Mouse (Mus musculus): Measurements from ENCODE around the gene Fam173b. TPM values are rescaled to one million over a fixed set of nuclear protein-coding genes. Genes with fewer than 3 reads are reported as not detected.
"Not testable (repeated sequence)": the region's sequence is repeated elsewhere in the genome, so short reads cannot be mapped to it uniquely, and the experiment has no call there.

Gene Fam173b
- 10 to 100 TPM; 11.1 to 12.2 TPM for total RNA-seq (2021)
- long read RNA-seq, experiment 1, full-length matches to known transcripts, result 6 of 7 reads
- long read RNA-seq, experiment 1, partial matches to known transcripts, result 0 of 7 reads
- long read RNA-seq, experiment 1, other reads (novel, unspliced or antisense), result 1 of 7 reads
- long read RNA-seq, experiment 2, full-length matches to known transcripts, result 12 of 14 reads
- long read RNA-seq, experiment 2, partial matches to known transcripts, result 1 of 14 reads
- long read RNA-seq, experiment 2, other reads (novel, unspliced or antisense), result 1 of 14 reads

DNA sequence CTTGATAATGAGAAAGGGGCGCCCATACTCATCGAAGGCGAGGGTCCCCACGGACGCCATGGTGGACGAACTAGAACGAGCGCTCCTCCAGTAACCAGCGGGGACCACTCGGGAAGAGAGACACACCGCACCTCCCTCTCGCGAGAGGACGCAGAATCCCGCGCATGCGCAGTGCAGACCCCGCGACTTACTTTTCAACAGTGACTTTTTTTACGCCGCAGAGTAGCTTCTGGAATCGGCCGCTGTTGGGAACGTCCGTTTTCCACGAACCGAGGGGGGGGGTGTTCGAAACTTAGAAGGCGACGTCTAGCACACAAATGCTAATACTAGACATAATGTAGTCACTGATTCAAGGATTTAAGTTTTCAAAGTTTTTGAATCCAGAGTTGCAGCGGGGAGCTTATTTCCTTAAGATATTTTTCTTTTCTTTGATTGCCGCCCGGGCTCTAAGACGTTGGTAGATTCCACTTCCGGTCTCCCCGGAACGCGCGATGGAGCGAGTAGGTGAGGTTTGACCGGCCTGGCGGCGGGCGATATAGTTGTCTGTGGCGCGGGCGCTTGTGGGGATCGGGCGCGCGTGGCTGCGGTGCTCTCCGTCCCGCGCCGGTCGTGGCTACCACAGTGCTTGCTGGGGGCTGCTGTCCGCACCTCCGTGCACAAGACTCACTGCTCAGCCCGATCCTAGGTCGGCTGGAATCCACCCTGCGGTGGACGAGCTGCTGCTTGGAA lies at the start of gene Fam173b, which contains the start of gene Cct5:
TSS of gene Fam173b (plus strand) at position 207 of the 729 bp plus-strand sequence.
TSS of gene Cct5 (minus strand) at position 159 of the 729 bp plus-strand sequence.
- DNase-seq, result peak; percentile 96
- intact Hi-C loops (cut with DNase I; ENCODE audit: low total_unique reads), result no loop called here

DNA sequence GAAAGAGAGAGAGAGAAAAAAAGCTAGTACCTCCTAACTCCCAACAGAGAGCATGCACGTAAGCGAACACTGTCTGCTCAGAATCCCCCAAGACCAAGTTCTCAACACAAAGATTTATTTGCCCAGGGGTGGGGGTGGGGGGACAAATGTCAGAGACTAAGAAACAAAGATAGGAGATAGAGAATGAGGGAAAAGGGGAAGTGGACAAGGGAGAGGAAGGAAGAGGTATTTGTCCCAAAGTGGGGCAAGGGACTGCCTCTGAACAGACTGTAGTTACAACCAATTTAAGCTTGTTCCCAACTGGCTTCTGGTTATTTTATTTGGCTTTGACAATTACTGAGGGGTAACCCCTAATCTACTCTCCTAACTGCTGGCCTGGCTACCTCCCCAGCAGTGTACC lies 46.8 kb upstream of the Fam173b start:
- DNase-seq, result no peak
- intact Hi-C loops (cut with DNase I; ENCODE audit: low total_unique reads), result no loop called here

DNA sequence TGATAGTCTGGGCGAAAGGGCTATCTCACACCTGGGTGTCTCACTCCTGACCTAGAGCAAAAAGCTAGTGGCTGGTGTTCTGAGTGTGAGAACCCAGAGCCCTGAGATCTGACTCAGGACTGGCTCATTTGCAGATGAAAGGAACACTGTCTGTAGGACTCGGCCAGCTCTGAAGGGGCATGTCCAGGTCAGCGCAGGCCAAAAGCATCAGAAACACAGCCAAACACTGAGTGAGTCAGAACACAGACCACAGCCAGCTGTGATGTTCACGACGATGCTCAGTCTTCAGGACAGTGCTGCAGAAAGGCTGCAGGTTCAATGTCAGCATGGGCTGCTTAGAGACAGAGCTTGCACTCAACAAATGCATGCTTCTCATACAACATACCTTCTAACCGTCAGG lies 40.3 kb upstream of the Fam173b start:
- DNase-seq, result no peak
- intact Hi-C loops (cut with DNase I; ENCODE audit: low total_unique reads), result no loop called here

DNA sequence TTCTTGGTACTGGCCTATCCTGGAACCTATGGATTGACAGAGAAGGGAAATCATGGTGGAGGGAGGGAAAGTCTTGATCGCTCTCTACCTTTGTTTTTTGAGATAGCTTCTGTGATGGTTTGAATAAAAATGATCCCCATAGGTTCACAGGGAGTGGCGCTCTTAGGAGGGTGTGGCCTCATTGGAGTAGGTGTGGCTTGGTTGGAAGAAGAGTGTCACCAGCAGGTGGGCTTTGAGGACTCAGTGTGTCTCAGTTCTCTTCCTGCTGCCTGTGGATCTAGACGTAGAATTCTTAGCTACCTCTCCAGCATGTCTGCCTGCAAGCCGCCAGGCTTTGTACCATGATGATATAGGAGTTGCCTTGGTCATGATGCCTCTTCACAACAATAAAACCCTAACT lies 39.7 kb upstream of the Fam173b start:
- intact Hi-C loops (cut with DNase I; ENCODE audit: low total_unique reads), result no loop called here
- no peak for DNase-seq

DNA sequence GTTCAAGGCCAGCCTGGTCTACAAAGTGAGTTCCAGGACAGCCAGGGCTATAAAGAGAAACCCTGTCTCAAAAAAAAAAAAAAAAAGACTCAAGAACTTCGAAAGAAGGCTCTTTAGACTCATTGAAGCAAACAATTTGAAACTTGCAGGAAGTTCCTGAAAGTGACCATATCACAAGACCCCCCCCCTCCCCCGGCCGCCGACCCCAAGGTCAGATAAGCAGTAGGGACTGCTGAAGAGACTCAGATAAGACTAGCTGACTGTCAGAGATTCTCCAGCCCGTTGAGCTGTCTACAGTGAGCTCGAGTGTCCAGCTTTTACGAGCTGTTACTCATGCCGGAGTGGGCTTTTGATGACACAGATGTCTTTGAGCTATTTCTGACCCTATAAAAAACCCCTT lies 38.8 kb upstream of the Fam173b start:
- DNase-seq, result no peak
- intact Hi-C loops (cut with DNase I; ENCODE audit: low total_unique reads), result no loop called here

DNA sequence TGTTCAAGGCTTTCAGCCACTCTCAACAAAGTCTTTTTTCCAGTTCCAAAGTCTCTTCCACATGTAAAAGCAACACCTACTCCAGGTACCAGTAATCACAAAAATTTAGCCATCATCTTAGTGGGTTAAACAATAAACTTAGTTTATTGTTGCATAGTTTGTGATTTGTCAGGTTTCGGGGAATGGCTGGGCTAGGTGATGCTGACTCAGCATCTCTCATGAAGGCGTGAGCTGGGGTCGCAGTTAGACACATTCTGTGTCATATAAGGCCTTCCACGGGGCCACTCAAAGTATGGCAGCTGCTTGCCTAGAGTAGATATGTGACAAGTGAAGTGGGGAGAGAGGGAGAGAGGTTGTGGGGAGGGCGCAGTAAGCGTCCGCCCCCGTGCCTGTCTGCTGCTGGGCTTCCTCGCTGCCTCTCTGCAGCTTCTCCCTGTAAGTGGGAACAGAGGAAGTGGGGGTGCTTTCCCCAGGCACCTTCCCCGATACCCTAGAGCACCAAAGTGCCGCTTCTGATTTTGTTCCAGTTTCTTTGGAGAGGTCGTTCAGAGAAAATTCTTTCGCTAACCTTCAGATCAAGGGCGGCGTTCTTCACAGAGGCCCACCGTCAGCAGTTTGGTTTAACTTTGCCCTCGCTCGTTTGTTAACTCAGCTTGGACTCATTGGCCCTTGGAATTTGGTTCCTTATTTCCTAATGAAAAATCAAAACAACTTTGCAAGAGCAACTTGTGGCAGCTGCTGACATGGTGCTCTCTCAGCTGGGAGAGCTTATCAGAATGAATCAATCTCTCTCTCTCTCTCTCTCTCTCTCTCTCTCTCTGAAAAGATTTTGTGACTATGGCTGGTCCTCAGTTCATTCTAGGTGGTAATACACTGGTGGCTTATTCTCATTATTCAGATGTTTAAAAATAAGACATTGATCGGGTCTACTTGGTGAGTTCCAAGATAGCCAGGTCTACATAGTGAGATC lies 37.8 kb upstream of the Fam173b start:
- intact Hi-C loops (cut with DNase I; ENCODE audit: low total_unique reads), result no loop called here
- DNase-seq, result no peak

DNA sequence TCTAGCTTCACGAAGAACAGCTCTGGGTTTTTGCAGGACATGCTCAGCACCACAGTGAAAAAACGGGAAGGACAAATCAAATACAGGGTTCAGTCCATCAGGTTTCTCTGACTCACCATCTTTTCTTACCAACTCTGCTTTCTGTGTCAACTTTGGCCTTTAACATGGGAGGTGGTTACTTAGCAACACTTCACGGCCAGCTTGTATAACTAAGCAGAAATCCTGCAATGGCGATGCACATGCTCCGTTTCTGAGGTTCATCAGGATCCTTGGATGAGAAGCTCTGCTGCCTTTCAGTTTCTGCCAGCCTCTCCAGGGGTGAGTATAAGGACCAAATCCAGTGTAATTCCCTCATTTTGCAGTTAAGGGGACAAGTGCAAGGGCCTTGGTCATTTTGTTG lies 36.5 kb upstream of the Fam173b start, which contains the start of gene Cmbl:
TSS of gene Cmbl (plus strand) at position 206 of the 400 bp plus-strand sequence.
- intact Hi-C loops (cut with DNase I; ENCODE audit: low total_unique reads), result no loop called here

DNA sequence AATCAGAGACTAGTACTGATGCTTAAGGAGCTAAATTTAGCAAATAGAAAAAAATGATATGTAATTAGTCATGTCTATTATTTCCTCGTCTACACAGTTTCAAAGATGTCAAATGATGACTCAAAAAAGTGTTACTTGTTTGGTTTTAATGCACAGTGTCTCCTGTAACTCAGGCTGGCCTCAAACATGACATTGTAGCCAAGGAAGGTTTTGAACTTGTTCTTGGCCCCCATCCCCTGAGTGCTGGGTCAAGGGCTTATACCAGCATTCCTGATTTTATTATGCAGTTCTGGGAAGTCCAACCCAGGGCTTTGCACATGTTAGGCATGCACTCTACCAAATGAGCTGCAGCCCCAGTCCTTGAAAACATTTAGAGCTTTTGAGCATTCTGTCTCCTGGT lies 35.9 kb upstream of the Fam173b start:
- no peak for DNase-seq
- intact Hi-C loops (cut with DNase I; ENCODE audit: low total_unique reads), result no loop called here

More for the DNA sequence above, 36.5 kb upstream of the Fam173b start, which contains the start of gene Cmbl:
- no peak for DNase-seq

DNA sequence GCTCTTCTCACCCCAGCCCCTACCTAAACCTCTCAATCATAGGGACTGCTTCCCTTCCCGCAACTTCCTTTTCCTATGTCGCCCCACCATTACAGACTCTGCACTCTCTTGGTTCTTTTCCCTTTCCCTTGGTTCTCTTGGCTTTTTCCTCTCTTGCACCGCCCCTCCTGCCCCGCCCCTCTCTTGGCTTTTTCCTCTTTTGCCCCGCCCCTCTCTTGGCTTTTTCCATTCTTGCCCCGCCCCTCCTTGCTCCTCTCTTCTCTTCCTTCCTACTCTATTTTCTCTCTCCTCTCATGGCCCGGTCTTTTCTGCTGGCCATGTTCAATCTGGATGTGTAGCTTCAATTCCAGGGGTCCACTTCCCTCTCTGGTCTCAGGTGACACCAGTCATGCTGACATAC lies 34.2 kb upstream of the Fam173b start:
- intact Hi-C loops (cut with DNase I; ENCODE audit: low total_unique reads), result no loop called here
- DNase-seq, result no peak

DNA sequence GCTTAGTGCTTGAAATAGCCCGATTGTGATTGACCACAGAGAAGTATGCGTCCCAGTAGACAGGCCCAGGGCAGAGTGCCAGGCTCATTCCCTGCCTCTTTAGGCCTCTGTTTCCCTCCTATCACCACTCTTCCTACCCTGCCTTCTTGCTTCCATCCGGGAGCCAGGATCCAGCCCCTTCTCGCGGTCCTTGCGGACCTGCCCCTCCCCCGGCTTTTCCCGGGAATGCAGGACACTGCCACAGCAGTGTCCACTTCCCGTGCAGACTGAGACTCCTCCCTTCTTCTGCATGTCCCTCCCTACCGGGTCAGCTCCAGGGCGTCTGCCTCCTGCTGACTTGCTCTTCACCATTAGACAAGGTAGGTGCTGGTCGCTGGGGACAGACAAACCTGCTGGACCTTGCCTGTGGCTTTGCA lies 33.1 kb upstream of the Fam173b start:
- peak; percentile 62 for DNase-seq
- intact Hi-C loops (cut with DNase I; ENCODE audit: low total_unique reads), result no loop called here

DNA sequence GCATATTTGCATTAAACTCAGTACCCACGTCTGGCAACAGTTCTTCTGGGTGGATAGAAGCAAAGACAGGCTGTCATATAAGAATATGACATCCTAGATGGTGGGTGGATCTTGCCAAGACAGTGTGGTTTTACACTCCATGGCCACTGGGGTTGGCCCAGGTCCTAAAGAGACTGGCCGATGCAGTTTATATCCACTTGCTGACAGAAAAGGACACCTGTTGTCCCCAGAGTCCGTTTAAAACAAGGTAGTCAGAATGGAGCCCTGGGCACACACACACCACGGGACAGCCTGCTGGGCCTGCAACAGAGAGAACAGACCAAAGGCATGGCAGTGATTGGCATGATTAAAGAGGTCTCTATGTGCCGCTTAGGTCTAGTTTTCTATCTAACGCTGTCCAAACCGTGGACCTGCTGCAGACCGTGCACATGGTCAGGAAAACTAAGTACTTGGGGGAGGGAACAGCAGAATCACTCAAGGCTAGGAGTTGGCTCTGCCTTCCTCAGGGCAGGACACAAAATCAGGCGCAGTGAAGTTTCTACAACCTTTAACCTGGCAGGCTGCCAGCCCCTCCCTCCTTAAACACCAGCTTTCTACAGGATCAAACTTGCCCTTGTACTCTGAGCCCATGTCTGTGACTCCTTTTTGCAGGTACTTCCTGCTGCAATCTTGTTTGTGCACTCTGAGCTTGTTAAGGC lies 32.2 kb upstream of the Fam173b start:
- peak; percentile 52 for DNase-seq
- intact Hi-C loops (cut with DNase I; ENCODE audit: low total_unique reads), result no loop called here

DNA sequence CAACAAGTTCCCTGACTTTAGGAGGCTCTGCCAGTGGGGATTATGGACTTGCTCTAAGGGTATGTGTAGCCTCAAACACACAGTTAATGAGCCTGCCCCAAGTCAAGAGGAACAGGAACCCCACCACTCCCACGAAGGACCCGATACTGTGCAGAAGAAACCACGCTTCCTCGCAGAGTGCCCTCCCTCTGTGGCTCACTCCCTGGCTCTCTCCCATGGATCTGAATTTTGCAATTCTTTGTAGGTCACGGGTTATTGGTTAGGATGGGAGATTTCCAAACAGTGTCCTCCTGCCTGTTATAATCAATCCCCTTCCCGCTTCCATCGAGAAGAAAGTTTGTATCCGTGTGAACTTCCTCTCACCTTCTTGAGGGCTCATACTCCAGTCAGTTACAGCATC lies 30.7 kb upstream of the Fam173b start:
- DNase-seq, result no peak
- intact Hi-C loops (cut with DNase I; ENCODE audit: low total_unique reads), result no loop called here

DNA sequence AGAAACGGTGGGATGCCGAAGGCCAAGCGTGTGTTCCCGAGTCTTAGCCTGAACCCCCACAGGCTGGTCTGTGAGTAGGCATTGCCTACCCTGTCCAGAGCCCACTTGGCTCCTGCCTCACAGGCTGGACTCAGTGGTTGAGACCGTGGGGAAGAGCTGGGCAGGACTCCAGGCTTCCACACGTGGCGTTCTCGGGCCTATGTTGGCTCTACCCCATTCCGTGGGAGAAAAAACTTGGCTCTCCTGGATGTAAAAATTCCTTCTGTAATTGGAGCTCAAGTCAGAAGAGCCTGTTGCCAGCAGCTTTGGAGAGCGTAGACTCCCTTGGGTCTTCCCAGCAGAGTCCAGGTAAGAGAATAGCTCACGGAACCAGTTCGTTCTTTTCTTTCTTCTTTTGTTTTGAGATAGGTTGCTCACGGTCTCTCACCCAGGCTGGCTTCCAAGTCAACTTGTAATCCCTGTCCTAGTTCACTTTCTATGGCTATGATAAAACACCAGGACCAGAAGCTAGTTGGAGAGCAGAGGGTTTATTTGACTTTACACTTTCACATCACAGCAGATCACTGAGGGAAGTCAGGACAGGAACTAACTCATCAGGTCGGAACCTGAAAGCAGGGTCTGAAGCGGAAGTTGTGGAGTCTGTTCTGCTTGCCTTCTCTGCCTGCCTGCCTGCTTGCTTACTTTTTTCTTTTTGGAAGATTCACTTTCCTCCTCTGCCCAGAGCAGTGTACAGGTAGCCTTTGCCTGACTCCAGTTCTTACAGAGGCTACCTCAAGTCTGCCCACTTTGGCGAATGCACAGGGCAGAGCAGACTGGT lies 29.5 kb upstream of the Fam173b start:
- intact Hi-C loops (cut with DNase I; ENCODE audit: low total_unique reads), result no loop called here
- peak; percentile 29 for DNase-seq

DNA sequence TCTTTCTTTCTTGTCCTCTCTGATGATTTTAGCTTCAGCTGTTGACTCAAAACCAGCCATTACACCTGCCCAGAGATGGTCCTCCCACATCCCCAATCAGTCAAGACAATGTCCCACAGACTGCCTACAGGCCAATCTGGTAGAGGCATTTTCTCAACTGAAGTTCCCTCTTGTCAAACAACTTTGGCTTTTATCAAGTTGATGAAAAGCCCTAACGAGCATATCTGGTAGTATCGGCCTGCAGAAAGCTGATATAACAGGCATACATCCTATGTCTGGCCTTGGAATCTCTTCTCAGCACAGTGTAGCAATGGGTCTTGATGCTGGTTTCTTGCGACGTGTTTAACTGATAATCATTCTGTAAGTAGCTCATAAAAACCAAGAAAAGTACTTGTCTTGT lies 28.4 kb upstream of the Fam173b start:
- no peak for DNase-seq
- intact Hi-C loops (cut with DNase I; ENCODE audit: low total_unique reads), result no loop called here

DNA sequence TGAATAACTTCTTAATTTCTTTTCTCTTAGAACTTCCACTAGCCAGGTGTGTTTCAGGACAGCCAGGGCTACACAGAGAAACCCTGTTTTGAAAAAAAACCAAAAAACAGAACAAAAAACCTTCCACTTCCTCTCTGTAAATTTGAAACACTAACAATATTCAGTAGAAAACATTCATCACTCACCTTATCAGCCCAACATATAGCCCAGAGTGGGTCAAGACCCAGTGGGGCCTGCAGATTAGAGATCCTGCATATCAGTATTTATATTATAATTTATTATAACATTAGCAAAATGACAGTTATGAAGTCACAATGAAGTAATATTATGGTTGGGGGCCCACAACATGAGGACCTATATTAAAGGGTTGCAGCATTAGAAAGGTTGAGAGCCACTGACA lies 28.0 kb upstream of the Fam173b start:
- intact Hi-C loops (cut with DNase I; ENCODE audit: low total_unique reads), result no loop called here

DNA sequence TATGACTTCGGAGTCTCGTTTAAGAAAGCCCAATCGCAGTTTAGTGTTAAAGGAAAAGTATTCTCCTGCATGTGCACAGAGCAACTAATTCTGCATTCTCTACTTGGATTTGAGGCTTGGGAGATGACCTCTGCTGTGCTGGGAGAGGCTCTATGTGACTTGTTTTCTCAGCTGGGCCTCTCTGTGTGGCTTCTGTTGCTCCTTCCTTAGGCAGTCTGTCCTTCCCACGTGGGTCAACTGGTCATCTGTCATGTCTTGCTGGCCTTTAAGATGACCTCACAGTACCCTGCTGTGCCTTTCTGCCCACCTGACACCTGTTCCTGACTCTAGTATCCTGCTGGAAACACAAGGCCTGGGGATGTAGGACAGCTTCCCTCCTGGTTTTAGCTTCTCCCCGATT lies 25.6 kb upstream of the Fam173b start:
- intact Hi-C loops (cut with DNase I; ENCODE audit: low total_unique reads), result no loop called here
- no peak for DNase-seq

More for the DNA sequence above, 28.0 kb upstream of the Fam173b start:
- DNase-seq, result no peak

DNA sequence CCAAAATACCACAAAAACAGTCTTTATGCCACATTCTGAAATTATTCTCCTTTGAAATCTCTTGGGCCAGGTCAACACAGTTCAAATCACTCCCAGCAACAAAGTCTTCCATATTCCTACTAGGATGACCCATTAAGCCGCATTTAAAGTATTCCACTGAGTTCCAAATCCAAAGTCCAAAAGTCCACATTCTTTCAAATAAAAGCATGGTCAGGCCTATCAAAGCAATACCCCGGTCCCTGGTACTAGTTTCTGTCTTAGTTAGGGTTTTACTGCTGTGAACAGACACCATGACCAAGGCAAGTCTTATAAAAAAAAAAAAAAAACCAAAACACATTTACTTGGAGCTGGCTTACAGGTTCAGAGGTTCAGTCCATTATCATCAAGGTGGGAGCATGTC lies 20.6 kb upstream of the Fam173b start:
- intact Hi-C loops (cut with DNase I; ENCODE audit: low total_unique reads); DNase-seq: not testable (repeated sequence)

DNA sequence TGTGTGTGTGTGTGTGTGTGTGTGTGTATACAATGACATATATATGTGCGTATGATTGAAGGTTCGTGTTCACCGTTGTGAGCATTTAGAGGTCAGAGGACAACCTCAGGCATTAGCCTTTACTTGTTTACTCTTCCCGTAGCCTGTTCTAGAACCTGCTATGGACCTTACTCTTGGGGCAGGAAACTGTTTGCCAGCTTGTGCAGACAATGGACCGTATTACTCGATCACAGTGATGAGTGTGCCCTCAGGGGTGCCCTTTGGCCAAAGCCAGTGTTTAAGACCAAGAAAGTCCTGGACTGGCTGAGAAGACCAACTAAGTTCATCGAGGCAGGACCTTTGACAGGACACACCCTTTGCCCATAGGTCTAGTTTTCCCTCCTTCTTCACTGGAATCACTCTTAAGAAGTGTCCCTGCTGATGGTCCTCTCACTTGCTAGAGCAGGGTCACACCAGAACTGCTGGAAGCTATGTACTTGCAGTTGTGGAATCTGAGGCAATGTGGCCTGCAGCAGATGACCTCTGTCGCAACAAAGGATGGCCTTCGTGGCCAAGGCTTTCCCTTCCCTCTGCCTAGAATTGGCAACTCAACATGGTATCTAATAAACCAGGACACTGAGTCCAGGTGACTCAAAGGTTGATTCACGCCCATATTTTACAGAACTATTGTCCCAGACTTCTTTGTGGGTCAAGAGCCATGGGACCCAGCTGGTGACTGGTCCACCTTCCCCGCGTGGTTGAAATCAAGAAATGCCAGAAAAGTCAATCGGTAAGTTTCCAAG lies 18.2 kb upstream of the Fam173b start:
- intact Hi-C loops (cut with DNase I; ENCODE audit: low total_unique reads), result no loop called here
- DNase-seq, result no peak

All from gastrocnemius, postnatal 14 days (tissue).